Mouse (Mus musculus) liver, adult 2 months (tissue): ENCODE results near the gene Srp9.

Source experiments
- CTCF ChIP-seq: fragments of 200-500 bp; IDR thresholded peaks from 2 replicates; pipeline ENCODE4 v1.5.1; 2011; ENCODE audit warnings: low read depth, low read length, control low read depth
- POLR2A ChIP-seq: fragments of 200-500 bp; IDR thresholded peaks from 2 replicates; pipeline ENCODE4 v1.6.1; 2011; ENCODE audit warnings: low read length, control low read depth; ENCODE audit not compliant: insufficient read depth; ENCODE audit errors: extremely low read depth

DNA sequence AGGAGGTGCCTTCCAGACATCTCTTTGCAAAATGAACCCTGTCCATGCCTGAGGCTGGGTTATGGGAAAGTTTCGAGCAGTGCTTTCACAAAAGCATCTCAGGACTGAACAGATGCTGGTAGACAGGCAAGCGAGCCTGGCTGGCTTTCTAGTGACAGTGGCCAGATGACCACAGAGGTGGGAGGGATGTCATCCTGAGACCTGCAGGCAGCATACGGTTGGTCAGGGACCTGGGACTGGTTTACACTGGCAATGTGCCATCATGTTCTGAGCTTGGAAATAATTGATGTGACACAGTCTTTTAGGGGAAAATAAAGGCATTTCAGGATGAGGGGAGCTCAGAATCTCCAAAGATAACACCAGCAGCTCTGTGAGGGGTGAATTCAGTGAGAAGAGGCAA is 19.5 kb upstream of the Srp9 start:
- TF ChIP-seq CTCF (no peak), POLR2A (no peak)
